In genomic region chr8:120343582-120343981, GRCm38 (mm10) we compare ENCODE assay signal across 11 mouse cellular contexts.
DNase-seq lines count a peak whose midpoint lies in the region; ATAC-seq and TF ChIP-seq lines count a peak whose summit lies in the region.
"Had no signal": no experiment of that assay in that cellular context is flagged by ENCODE, and none has a peak within 500 bp of the region (broad histone marks: within the 10 kb centered on the region; RNA-seq: fewer than 3 reads in every experiment).

No protein-coding gene starts in this region.

- H3K36me3 ChIP-seq in megakaryocyte, embryonic 14.5 days (replicated peaks; ENCODE audit: low read length): peaks cover 12% of the 10 kb centered on the region
- H3K36me3 ChIP-seq in forebrain, postnatal 0 days (ENCODE audit: insufficient read depth): no peaks in the 10 kb centered on the region
- H3K36me3 ChIP-seq in neural tube, embryonic 15.5 days: no peaks in the 10 kb centered on the region
- H3K36me3 ChIP-seq: stomach, embryonic 15.5 days had no signal

- ATAC-seq in megakaryocyte, adult 5-6 weeks (ENCODE audit: poor library complexity, severe bottlenecking): no peak
- ATAC-seq in forebrain, postnatal 0 days: peak; percentile 42; the same call in 1 of the 2 replicates
- ATAC-seq in megakaryocyte progenitor cell, adult 5-6 weeks (replicated peaks; ENCODE audit: poor library complexity): peak; percentile 38
- no peak for ATAC-seq in neural tube, embryonic 15.5 days (ENCODE audit: low FRiP score)

- no peak overlapping the region for H3K4me2 ChIP-seq in forebrain, postnatal 0 days (ENCODE audit: low read depth)
- no peak overlapping the region for H3K4me2 ChIP-seq in neural tube, embryonic 15.5 days
- H3K4me2 ChIP-seq: stomach, embryonic 15.5 days had no signal

- DNase-seq in forebrain, postnatal 0 days: no peak
- DNase-seq in retina, embryonic 14.5 days (ENCODE audit: low spot score): no peak
- DNase-seq in lung, postnatal 14 days: no peak
- DNase-seq in testis, postnatal 10 days (ENCODE audit: low spot score): no peak
- DNase-seq: heart, postnatal 14 days had no signal

- H3K27me3 ChIP-seq in megakaryocyte, embryonic 14.5 days (replicated peaks): peaks cover 10% of the 10 kb centered on the region
- H3K27me3 ChIP-seq in forebrain, postnatal 0 days (ENCODE audit: insufficient read depth, low read length): no peaks in the 10 kb centered on the region
- no peaks in the 10 kb centered on the region for H3K27me3 ChIP-seq in neural tube, embryonic 15.5 days (replicated peaks)
- H3K27me3 ChIP-seq: stomach, embryonic 15.5 days had no signal

- H3K4me3 ChIP-seq in megakaryocyte, embryonic 14.5 days (replicated peaks): peak overlapping the region; percentile 1
- no peak overlapping the region for H3K4me3 ChIP-seq in forebrain, postnatal 0 days (ENCODE audit: low read depth, low read length)
- H3K4me3 ChIP-seq in neural tube, embryonic 15.5 days (replicated peaks): no peak overlapping the region
- H3K4me3 ChIP-seq: erythroblast, embryonic 14.5 days; stomach, embryonic 15.5 days had no signal

- H3K27ac ChIP-seq in forebrain, postnatal 0 days (ENCODE audit: low read depth, low read length): no peak overlapping the region; the same call in 1 of the 2 replicates
- peak overlapping the region; percentile 71; the same call in 1 of the 2 replicates for H3K27ac ChIP-seq in neural tube, embryonic 15.5 days (replicated peaks)
- H3K27ac ChIP-seq: stomach, embryonic 15.5 days had no signal

- no peak overlapping the region for H3K9ac ChIP-seq in forebrain, postnatal 0 days
- no peak overlapping the region for H3K9ac ChIP-seq in neural tube, embryonic 15.5 days (replicated peaks)
- H3K9ac ChIP-seq: stomach, embryonic 15.5 days had no signal

- no peak for TF ChIP-seq CTCF in forebrain, postnatal 0 days (IDR thresholded peaks at IDR 0.05; ENCODE audit: low read depth)

- H3K9me3 ChIP-seq in megakaryocyte, embryonic 14.5 days: peaks cover 10% of the 10 kb centered on the region
- H3K9me3 ChIP-seq in forebrain, postnatal 0 days (ENCODE audit: low read length): no peaks in the 10 kb centered on the region
- no peaks in the 10 kb centered on the region for H3K9me3 ChIP-seq in neural tube, embryonic 15.5 days (replicated peaks)
- H3K9me3 ChIP-seq: stomach, embryonic 15.5 days had no signal

- H3K4me1 ChIP-seq in megakaryocyte, embryonic 14.5 days: peaks cover 100% of the 10 kb centered on the region
- peaks cover 17% of the 10 kb centered on the region for H3K4me1 ChIP-seq in forebrain, postnatal 0 days (ENCODE audit: insufficient read depth)
- peaks cover 78% of the 10 kb centered on the region for H3K4me1 ChIP-seq in neural tube, embryonic 15.5 days

- 21% methylated on average over 12 of the region's 12 CpGs for WGBS in forebrain, postnatal 0 days
- WGBS in neural tube, embryonic 15.5 days: 29% methylated on average over 12 of the region's 12 CpGs

Comparison
In these comparisons a context has a peak if more than half of its experiments do, and no peak if none do; other contexts are left out.
1. ATAC-seq: peak in forebrain, postnatal 0 days (single experiment) and megakaryocyte progenitor cell, adult 5-6 weeks (single experiment); none in megakaryocyte, adult 5-6 weeks (single experiment) and neural tube, embryonic 15.5 days (single experiment).